Mouse (Mus musculus) liver, embryonic 11.5 days (tissue): ENCODE measurements around the gene Parp14. TPM values are rescaled to one million over a fixed set of nuclear protein-coding genes. Genes with fewer than 3 reads are reported as not detected.

Experiments
- ATAC-seq: fragments of 200-750 bp; cut with Nextera tagmentation; replicated peaks from 2 replicates; pipeline ENCODE4 v1.8.0; 2017; ENCODE audit warnings: moderate number of reproducible peaks, mild to moderate bottlenecking, moderate TSS enrichment, moderate library complexity; ENCODE audit not compliant: low FRiP score
- DNase-seq: peaks from one replicate; pipeline ENCODE4 v3.0.0-alpha.2; 2017; ENCODE audit warnings: low spot score
- H3K27ac ChIP-seq: fragments of 300-500 bp; sonication (generic); 2 replicates; pipeline ENCODE4 v1.5.1; 2014; ENCODE audit warnings: mild to moderate bottlenecking, low read depth, low read length, control low read depth
- H3K27me3 ChIP-seq: fragments of 300-500 bp; sonication (generic); replicated peaks from 2 replicates; pipeline ENCODE4 v1.6.1; 2014; ENCODE audit warnings: low read length, mixed read lengths; ENCODE audit not compliant: control insufficient read depth, insufficient read depth
- H3K36me3 ChIP-seq: fragments of 300-500 bp; sonication (generic); 2 replicates; pipeline ENCODE4 v1.6.1; 2014; ENCODE audit warnings: mild to moderate bottlenecking, low read length, moderate library complexity, mixed read lengths; ENCODE audit not compliant: control insufficient read depth, insufficient read depth
- H3K4me1 ChIP-seq: fragments of 300-500 bp; sonication (generic); replicated peaks from 2 replicates; pipeline ENCODE4 v1.6.1; 2014; ENCODE audit warnings: low read length, mixed read lengths; ENCODE audit not compliant: control insufficient read depth, insufficient read depth
- H3K4me2 ChIP-seq: fragments of 300-500 bp; sonication (generic); 2 replicates; pipeline ENCODE4 v1.6.1; 2014; ENCODE audit warnings: mild to moderate bottlenecking, control low read depth, moderate library complexity
- H3K4me3 ChIP-seq: fragments of 300-500 bp; sonication (generic); 2 replicates; pipeline ENCODE4 v1.5.1; 2014; ENCODE audit warnings: low read depth, low read length, control low read depth
- H3K9ac ChIP-seq: fragments of 300-500 bp; sonication (generic); 2 replicates; pipeline ENCODE4 v1.6.1; 2014; ENCODE audit warnings: low read depth, low read length, control low read depth
- H3K9me3 ChIP-seq: fragments of 300-500 bp; sonication (generic); 2 replicates; pipeline ENCODE4 v1.6.1; 2016; ENCODE audit warnings: low read length, inconsistent platforms, mixed read lengths; ENCODE audit not compliant: control insufficient read depth
- WGBS: fragments of 180-500 bp; shearing (Covaris S2); extraction: QIAGEN DNeasy Blood & Tissue Kit; methylation state at CpG from one replicate; pipeline ENCODE4 v1.1.7; 2014; 5-methylcytosine and 5-hydroxymethylcytosine counted together
- polyA plus RNA-seq: library from polyadenylated mRNA; unstranded; fragments of >200 nt; fragmentation: Nextera tagmentation; extraction: Ambion mirVana; gene quantifications from 2 replicates; pipeline ENCODE4 v1.2.1, GENCODE M21; 2014

Gene Parp14
- polyA plus RNA-seq, result 0.70 and 1.3 TPM in 2 replicates

DNA sequence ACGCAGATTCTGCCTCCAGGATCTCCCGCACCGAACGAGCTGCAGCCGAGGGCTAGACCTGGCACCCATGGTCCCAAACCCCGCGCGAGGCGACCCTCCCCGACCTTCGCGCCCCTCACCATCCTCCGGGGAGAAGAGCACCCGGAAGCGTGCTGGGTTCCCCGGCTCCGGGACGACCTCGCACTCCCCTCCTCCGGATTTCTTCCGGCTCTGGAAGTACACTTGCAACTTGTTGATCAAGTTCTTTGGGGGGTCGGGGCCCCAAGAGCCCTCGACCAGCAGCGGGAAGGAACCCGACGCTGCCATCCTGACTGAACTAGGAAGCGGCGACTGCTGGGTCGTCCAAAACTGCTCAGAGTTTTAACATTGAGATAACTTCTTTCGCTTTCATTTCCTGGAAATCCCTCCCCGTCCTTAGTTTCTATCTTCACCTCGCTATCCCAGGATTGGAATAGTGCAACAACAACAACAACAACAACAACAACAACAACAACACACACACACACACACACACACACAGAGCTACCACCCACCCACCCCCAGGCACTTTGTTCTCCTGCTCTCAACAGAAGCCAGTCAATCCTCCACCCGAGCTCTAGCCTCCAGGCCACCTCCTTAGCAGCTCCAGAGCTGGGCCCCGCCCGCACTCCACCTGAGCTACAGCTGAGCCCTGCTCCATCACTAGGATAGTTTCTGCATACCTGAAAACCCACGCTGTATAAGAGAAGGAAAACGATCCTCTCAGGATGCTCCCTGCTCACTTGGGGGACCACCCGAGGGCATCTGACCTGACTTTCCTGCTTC is at the start of gene Parp14:
TSS of gene Parp14 (minus strand) at position 497 of the 804 bp plus-strand sequence.
- Histone ChIP-seq H3K36me3 (no peaks in the 10 kb centered on the region), H3K9ac (peak within 1 kb of the TSS; percentile 74), H3K27ac (no peak within 1 kb of the TSS), H3K27me3 (peaks cover 26% of the 10 kb centered on the region), H3K4me2 (peak within 1 kb of the TSS; percentile 95), H3K4me1 (peaks cover 9% of the 10 kb centered on the region), H3K4me3 (peak within 1 kb of the TSS; percentile 74), H3K9me3 (no peaks in the 10 kb centered on the region)
- DNase-seq (peak; percentile 53), ATAC-seq (peak; percentile 32)
- WGBS, result under 1% methylated on average over 38 of the region's 38 CpGs

DNA sequence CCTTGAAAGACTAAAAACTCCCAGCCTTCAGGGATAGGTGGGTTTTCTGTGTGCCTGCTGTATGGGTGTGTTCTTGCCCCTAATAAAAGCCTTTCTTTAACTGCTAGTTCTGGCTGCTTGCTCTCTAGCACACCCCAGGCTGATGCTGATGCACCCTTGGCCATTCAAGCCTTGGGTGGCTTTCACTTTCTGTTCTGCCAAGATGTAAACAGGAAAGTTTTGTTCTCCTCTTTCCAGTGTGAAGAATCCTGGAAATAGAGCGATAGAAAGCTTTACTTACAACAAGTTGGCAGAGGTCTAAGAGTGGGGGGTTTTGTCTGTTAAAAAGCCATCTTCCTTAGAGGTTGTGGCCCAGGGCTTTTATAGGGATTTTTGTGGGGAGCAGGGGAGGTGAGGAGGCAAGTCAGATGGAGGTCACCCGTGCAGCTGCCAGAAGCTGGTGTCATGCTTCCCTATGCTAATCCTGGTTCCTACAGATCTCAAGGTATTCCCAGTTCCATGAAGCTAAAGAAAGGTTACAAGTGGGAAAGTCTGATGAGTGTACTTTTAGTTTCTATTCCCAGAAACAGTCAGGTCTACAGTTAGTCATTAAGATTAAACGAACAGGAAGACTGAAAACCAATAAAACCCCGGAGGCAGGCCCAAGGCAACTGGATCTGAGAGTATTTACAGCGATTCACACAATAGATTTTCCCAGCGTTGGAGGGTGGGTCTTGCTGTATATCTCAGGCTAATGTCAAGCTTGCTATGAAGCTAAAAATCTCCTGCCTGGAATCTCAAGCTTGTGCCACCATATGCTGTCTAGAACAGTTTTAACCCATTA is 47.6 kb upstream of the Parp14 start:
- H3K9me3 ChIP-seq, result no peaks in the 10 kb centered on the region
- DNase-seq (no peak), ATAC-seq (no peak)
- no peak overlapping the region for H3K4me3 ChIP-seq
- H3K27me3 ChIP-seq, result no peaks in the 10 kb centered on the region
- H3K27ac ChIP-seq, result no peak overlapping the region
- H3K36me3 ChIP-seq, result no peaks in the 10 kb centered on the region
- no peaks in the 10 kb centered on the region for H3K4me1 ChIP-seq
- no peak overlapping the region for H3K9ac ChIP-seq
- WGBS, result 66% methylated on average over 6 of the region's 6 CpGs
- H3K4me2 ChIP-seq, result no peak overlapping the region

DNA sequence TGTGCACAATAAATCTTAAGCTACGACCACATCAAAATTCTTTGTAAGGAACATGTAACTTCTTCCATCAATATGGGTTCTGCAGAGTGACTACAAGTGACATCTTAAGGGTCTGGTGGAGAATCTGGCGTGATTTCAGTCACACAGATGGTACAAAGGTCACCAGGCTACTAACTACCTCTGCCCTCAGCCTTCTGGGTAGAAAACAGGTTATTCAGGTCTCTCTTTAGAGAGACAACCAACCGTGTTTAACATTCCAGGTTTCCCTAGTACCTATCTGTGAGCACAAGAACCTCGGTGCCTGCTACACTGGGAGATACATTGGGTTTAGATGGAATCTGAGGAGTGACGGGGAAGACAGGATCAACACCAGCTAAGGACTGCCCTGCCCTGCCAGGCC is 43.0 kb upstream of the Parp14 start:
- no peak overlapping the region for H3K27ac ChIP-seq
- no peak overlapping the region for H3K4me3 ChIP-seq
- H3K9ac ChIP-seq, result no peak overlapping the region
- no peaks in the 10 kb centered on the region for H3K36me3 ChIP-seq
- no peak overlapping the region for H3K4me2 ChIP-seq
- H3K27me3 ChIP-seq, result no peaks in the 10 kb centered on the region
- 67% methylated on average over 5 of the region's 5 CpGs for WGBS
- H3K4me1 ChIP-seq, result no peaks in the 10 kb centered on the region
- ATAC-seq (no peak), DNase-seq (no peak)
- H3K9me3 ChIP-seq, result no peaks in the 10 kb centered on the region

DNA sequence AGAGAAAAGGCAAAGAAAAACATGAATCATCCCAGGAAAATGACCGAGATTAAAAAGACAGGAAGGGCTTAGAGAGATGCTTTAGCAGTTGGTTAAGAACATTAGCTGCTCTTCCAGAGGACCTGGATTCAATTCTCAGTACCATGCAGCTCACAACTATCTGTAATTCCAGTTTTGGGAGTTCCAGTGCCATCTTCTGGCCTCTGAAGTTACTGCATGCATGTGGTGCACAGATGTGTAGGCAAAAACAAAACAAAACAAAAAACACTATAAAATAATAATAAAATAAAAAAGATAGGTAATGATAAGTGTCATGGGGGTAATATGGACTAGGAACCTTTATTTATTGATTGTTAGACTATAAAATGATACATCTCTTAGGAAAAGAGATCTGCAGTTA is 42.2 kb upstream of the Parp14 start:
- no peaks in the 10 kb centered on the region for H3K36me3 ChIP-seq
- H3K4me3 ChIP-seq, result no peak overlapping the region
- no peak overlapping the region for H3K27ac ChIP-seq
- no peak for DNase-seq
- ATAC-seq, result no peak
- H3K27me3 ChIP-seq, result no peaks in the 10 kb centered on the region
- no peaks in the 10 kb centered on the region for H3K9me3 ChIP-seq
- H3K4me1 ChIP-seq, result no peaks in the 10 kb centered on the region
- 60% methylated on average over 1 of the region's 1 CpGs for WGBS
- no peak overlapping the region for H3K9ac ChIP-seq
- H3K4me2 ChIP-seq, result no peak overlapping the region

DNA sequence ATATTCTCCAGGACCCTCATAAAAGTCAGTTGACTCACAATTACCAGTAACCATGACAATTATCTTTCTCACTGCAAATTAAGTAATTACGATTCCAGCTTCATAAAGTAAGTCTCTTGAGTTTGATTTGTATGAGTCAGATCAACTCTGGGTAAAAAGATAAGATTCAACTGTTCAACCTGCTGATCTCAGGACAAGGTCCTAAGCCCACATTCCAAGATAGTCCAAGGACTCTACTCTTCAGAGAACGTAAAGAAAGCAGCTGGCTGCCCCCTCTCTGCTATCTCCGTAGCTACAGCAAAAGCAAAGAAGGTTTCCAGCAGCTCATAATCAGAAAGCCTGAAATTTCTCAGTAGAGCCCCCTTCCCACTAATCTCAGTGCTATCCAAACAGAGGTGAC is 40.1 kb upstream of the Parp14 start:
- H3K36me3 ChIP-seq, result no peaks in the 10 kb centered on the region
- H3K27ac ChIP-seq, result no peak overlapping the region
- no peak for ATAC-seq
- no peak for DNase-seq
- no peaks in the 10 kb centered on the region for H3K9me3 ChIP-seq
- no peak overlapping the region for H3K9ac ChIP-seq
- no peak overlapping the region for H3K4me3 ChIP-seq
- WGBS, result 65% methylated on average over 3 of the region's 3 CpGs
- no peaks in the 10 kb centered on the region for H3K27me3 ChIP-seq
- no peak overlapping the region for H3K4me2 ChIP-seq
- H3K4me1 ChIP-seq, result no peaks in the 10 kb centered on the region

DNA sequence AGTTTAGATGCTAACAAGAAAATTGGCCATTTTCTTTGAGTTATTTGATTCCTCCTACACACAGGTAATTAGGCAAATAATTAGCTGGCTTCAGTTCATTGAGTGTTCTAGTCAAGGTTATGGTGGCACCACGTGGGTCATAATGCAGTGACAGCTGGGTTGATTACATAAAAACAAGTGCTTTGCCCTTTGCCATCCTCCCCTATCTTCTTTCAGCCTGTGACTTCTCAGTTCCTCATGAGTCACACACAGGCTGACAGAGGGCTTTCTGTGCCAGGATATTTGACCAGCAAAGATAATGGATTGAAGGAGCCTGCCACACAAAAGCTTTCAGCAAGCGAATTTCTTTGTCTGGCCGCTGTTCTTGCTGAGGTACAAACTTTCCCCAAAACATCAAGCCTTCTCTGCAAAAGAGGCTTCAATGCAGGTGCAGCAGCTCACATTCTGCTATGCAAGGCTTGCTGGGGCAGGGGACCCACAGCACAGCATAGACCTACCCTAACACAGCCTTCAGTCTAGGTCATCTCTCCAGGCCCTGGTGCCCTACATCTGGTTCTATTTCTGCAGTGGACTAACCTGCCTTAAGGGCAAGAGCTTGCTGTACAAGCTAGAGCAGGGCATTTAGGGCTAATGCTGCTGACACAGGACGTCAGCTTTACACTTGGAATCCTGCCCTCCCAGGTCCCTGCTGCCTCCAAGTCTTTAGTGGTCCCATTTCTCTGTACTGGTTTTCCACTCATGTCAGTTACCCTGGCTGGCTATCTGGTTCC is 36.3 kb upstream of the Parp14 start:
- Histone ChIP-seq H3K36me3 (no peaks in the 10 kb centered on the region), H3K4me1 (no peaks in the 10 kb centered on the region; the same call in 1 of the 2 replicates), H3K9ac (no peak overlapping the region), H3K27me3 (no peaks in the 10 kb centered on the region), H3K9me3 (no peaks in the 10 kb centered on the region), H3K27ac (no peak overlapping the region), H3K4me2 (no peak overlapping the region), H3K4me3 (no peak overlapping the region)
- no peak for ATAC-seq
- 70% methylated on average over 4 of the region's 4 CpGs for WGBS
- DNase-seq, result no peak

DNA sequence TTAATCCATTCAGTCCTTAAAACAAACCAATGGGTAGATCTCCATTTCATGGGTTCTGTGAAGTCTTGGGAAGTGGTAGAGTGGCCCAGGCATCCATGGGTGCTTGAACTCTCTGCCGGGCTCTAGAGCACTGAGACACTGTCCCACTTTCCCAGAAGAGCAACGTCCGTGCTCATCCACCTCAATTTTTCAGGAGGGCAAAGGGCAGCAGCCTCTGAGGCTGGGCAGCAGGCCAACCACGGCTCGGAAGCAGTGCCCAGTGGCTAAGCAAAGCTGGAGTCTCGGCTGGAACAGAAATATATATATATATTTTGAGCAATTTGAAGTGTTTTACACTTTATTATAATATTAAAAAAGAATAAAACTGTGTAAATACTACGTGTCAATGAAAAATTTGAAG is 35.5 kb upstream of the Parp14 start:
- Histone ChIP-seq H3K4me1 (no peaks in the 10 kb centered on the region; the same call in 1 of the 2 replicates), H3K9me3 (no peaks in the 10 kb centered on the region), H3K27ac (no peak overlapping the region), H3K4me3 (no peak overlapping the region), H3K36me3 (no peaks in the 10 kb centered on the region), H3K4me2 (no peak overlapping the region), H3K9ac (no peak overlapping the region), H3K27me3 (no peaks in the 10 kb centered on the region)
- 72% methylated on average over 7 of the region's 7 CpGs for WGBS
- DNase-seq (no peak), ATAC-seq (no peak)

DNA sequence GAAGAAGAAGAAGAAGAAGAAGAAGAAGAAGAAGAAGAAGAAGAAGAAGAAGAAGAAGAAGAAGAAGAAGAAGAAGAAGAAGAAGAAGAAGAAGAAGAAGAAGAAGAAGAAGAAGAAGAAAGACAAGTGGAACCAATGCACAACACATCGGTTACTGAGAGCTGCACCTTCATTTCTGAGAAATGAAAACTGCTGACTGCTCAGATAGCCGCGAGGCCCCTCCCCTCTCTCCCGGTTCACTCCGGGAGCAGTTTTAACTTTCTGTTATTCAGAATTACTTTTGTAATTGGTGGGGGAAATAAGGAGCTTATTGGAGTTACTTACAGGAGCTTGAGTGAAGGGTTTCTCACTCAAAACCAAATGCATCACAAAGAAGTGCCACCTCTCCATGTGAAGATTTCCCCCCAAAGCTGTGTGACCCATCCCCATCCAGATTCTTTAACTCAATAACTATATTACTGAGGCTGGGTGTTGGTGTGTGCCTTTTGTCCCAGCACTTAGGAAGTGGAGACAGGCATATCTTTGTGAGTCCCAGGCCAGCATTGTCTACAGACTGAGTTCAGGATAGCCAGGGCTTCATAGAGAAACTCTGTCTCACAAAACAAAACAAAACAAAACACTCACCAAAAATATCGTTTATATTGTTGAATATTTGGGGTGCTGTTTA is 34.6 kb upstream of the Parp14 start:
- Histone ChIP-seq H3K27ac (no peak overlapping the region), H3K4me1 (no peaks in the 10 kb centered on the region; the same call in 1 of the 2 replicates), H3K27me3 (no peaks in the 10 kb centered on the region), H3K9ac (no peak overlapping the region), H3K9me3 (no peaks in the 10 kb centered on the region), H3K36me3 (no peaks in the 10 kb centered on the region), H3K4me2 (peak overlapping the region; percentile 42), H3K4me3 (0 out of 2 replicates have a peak overlapping the region, but pooled peaks have one; percentile 14)
- WGBS, result 66% methylated on average over 6 of the region's 6 CpGs
- ATAC-seq, result peak; percentile 75; the same call in 1 of the 2 replicates
- DNase-seq, result no peak
